Mouse (Mus musculus): ENCODE data around the gene Gpd1.

- no peak for TF ChIP-seq POLR2A (IDR thresholded peaks at IDR 0.05; ENCODE audit: borderline replicate concordance, control insufficient read depth, low read depth, low read length)
- no peak for TF ChIP-seq CTCF (IDR thresholded peaks at IDR 0.05; ENCODE audit: control insufficient read depth, insufficient read depth, low read length)
Observed at GRCm38 (mm10) chr15:99704041-99704681, 13.2 kb upstream of the Gpd1 start.

All from bone marrow, adult 2 months (tissue).